Mouse (Mus musculus): ENCODE results near the gene Calml4.

- TF ChIP-seq CTCF (conservative IDR thresholded peaks at IDR 0.05; ENCODE audit: low read length): no peak
- no peak for TF ChIP-seq POU5F1 (IDR thresholded peaks at IDR 0.05; ENCODE audit: borderline replicate concordance, low read length)
These were observed 18.6 kb upstream of the Calml4 start for GRCm38 (mm10) chr9:62839172-62839770.

Measured in E14TG2a.4 (cell line).